Mouse (Mus musculus) ovary, postnatal 10 days (tissue): ENCODE measurements around the gene Gm47985.
"Not testable (repeated sequence)": the region's sequence is repeated elsewhere in the genome, so short reads cannot be mapped to it uniquely, and the experiment has no call there.

ENCODE experiments used
- DNase-seq: peaks from one replicate; pipeline ENCODE4 v3.0.0; 2022; ENCODE audit warnings: low spot score

Gm47985 gene

GRCm38 (mm10) chr1:151177937-151178271 is 4.4 kb upstream of the Gm47985 start:
- DNase-seq: no peak

GRCm38 (mm10) chr1:151178505-151179083 is 3.7 kb upstream of the Gm47985 start:
- no peak for DNase-seq

- DNase-seq: no peak
Observed at GRCm38 (mm10) chr1:151180167-151180566, 2.2 kb upstream of the Gm47985 start.

- not testable (repeated sequence) for DNase-seq
Observed at GRCm38 (mm10) chr1:151186186-151186585, 3.8 kb downstream of the Gm47985 start.

GRCm38 (mm10) chr1:151186879-151187424 is 4.6 kb downstream of the Gm47985 start:
- not testable (repeated sequence) for DNase-seq

- DNase-seq: no peak
Observed at GRCm38 (mm10) chr1:151188469-151188868, 6.1 kb downstream of the Gm47985 start.

GRCm38 (mm10) chr1:151192075-151192474 is 9.7 kb downstream of the Gm47985 start, which contains the start of gene Gm8947:
Gm8947 (plus strand) TSS chr1:151192376.
- not testable (repeated sequence) for DNase-seq

GRCm38 (mm10) chr1:151192739-151193138 is 10.4 kb downstream of the Gm47985 start:
- not testable (repeated sequence) for DNase-seq

- not testable (repeated sequence) for DNase-seq
Observed at GRCm38 (mm10) chr1:151195986-151196385, 13.6 kb downstream of the Gm47985 start.

- DNase-seq: not testable (repeated sequence)
Observed at GRCm38 (mm10) chr1:151196690-151197089, 14.4 kb downstream of the Gm47985 start.

GRCm38 (mm10) chr1:151198120-151198519 is 15.8 kb downstream of the Gm47985 start, which contains the start of gene Gm47995:
Gm47995 (plus strand) TSS chr1:151198448.
- not testable (repeated sequence) for DNase-seq

- not testable (repeated sequence) for DNase-seq
Observed at GRCm38 (mm10) chr1:151200620-151201019, 18.3 kb downstream of the Gm47985 start.

GRCm38 (mm10) chr1:151202771-151203170 is 20.4 kb downstream of the Gm47985 start:
- not testable (repeated sequence) for DNase-seq

GRCm38 (mm10) chr1:151203818-151204217 is 21.5 kb downstream of the Gm47985 start, which contains the start of gene 3110040M04Rik:
3110040M04Rik (plus strand) TSS chr1:151204121.
- DNase-seq: not testable (repeated sequence)

- DNase-seq: not testable (repeated sequence)
Observed at GRCm38 (mm10) chr1:151208493-151208892, 26.2 kb downstream of the Gm47985 start.

- not testable (repeated sequence) for DNase-seq
Observed at GRCm38 (mm10) chr1:151208944-151209343, 26.6 kb downstream of the Gm47985 start.

GRCm38 (mm10) chr1:151209824-151210355 is 27.6 kb downstream of the Gm47985 start, which contains the start of gene Gm47996:
Gm47996 (plus strand) TSS chr1:151210131.
- DNase-seq: not testable (repeated sequence)

- not testable (repeated sequence) for DNase-seq
Observed at GRCm38 (mm10) chr1:151211666-151212065, 29.3 kb downstream of the Gm47985 start.

GRCm38 (mm10) chr1:151214862-151215261 is 32.5 kb downstream of the Gm47985 start:
- no peak for DNase-seq

GRCm38 (mm10) chr1:151215985-151216384 is 33.6 kb downstream of the Gm47985 start:
- DNase-seq: no peak

GRCm38 (mm10) chr1:151216417-151216816 is 34.1 kb downstream of the Gm47985 start:
- DNase-seq: no peak

- no peak for DNase-seq
Observed at GRCm38 (mm10) chr1:151219045-151219444, 36.7 kb downstream of the Gm47985 start.

GRCm38 (mm10) chr1:151220098-151220497 is 37.8 kb downstream of the Gm47985 start:
- DNase-seq: no peak
